Mouse (Mus musculus) forebrain, embryonic 16.5 days (tissue): ENCODE data around the gene Daam1. TPM values are rescaled to one million over a fixed set of nuclear protein-coding genes. Genes with fewer than 3 reads are reported as not detected.

Experiments used
- ATAC-seq: fragments of 200-750 bp; cut with Nextera tagmentation; 2 replicates; pipeline ENCODE4 v1.8.0; 2017; ENCODE audit warnings: mild to moderate bottlenecking, moderate library complexity
- H3K27ac ChIP-seq: fragments of 300-500 bp; sonication (generic); 2 replicates; pipeline ENCODE4 v1.5.1; 2014; ENCODE audit warnings: low read length, control low read depth
- H3K27me3 ChIP-seq: fragments of 300-500 bp; sonication (generic); replicated peaks from 2 replicates; pipeline ENCODE4 v1.6.1; 2014; ENCODE audit warnings: low read length; ENCODE audit not compliant: control insufficient read depth, insufficient read depth
- H3K36me3 ChIP-seq: fragments of 300-500 bp; sonication (generic); 2 replicates; pipeline ENCODE4 v1.6.1; 2014; ENCODE audit not compliant: control insufficient read depth, insufficient read depth
- H3K4me1 ChIP-seq: fragments of 300-500 bp; sonication (generic); replicated peaks from 2 replicates; pipeline ENCODE4 v1.6.1; 2014; ENCODE audit warnings: low read length; ENCODE audit not compliant: control insufficient read depth, insufficient read depth
- H3K4me2 ChIP-seq: fragments of 300-500 bp; sonication (generic); 2 replicates; pipeline ENCODE4 v1.6.1; 2014; ENCODE audit warnings: mild to moderate bottlenecking, low read length, control low read depth
- H3K4me3 ChIP-seq: fragments of 300-500 bp; sonication (generic); replicated peaks from 2 replicates; pipeline ENCODE4 v1.5.1; 2014; ENCODE audit warnings: mild to moderate bottlenecking, low read length, control low read depth
- H3K9ac ChIP-seq: fragments of 300-500 bp; sonication (generic); replicated peaks from 2 replicates; pipeline ENCODE4 v1.6.1; 2014; ENCODE audit warnings: low read depth, low read length, control low read depth
- H3K9me3 ChIP-seq: fragments of 300-500 bp; sonication (generic); 2 replicates; pipeline ENCODE4 v1.6.1; 2016; ENCODE audit warnings: low read length; ENCODE audit not compliant: control insufficient read depth
- WGBS: fragments of 180-500 bp; shearing (Covaris S2); extraction: QIAGEN DNeasy Blood & Tissue Kit; methylation state at CpG from one replicate; pipeline ENCODE4 v1.1.7; 2014; 5-methylcytosine and 5-hydroxymethylcytosine counted together
- polyA plus RNA-seq: library from polyadenylated mRNA; unstranded; fragments of >200 nt; fragmentation: Nextera tagmentation; extraction: Ambion mirVana; gene quantifications from 2 replicates; pipeline ENCODE4 v1.2.1, GENCODE M21; 2015

Daam1 gene
- polyA plus RNA-seq, 1 experiment from 2014 or later, result 29.7 TPM

- Histone ChIP-seq H3K4me2 (no peak overlapping the region), H3K36me3 (peaks cover 6% of the 10 kb centered on the region), H3K4me1 (peaks cover 40% of the 10 kb centered on the region), H3K27me3 (no peaks in the 10 kb centered on the region), H3K9me3 (no peaks in the 10 kb centered on the region), H3K9ac (no peak overlapping the region), H3K4me3 (no peak overlapping the region), H3K27ac (no peak overlapping the region)
- no peak for ATAC-seq
- WGBS, result 64% methylated on average over 12 of the region's 12 CpGs
These were observed 139.2 kb downstream of the Daam1 start for GRCm38 (mm10) chr12:71969941-71970629.

DNA sequence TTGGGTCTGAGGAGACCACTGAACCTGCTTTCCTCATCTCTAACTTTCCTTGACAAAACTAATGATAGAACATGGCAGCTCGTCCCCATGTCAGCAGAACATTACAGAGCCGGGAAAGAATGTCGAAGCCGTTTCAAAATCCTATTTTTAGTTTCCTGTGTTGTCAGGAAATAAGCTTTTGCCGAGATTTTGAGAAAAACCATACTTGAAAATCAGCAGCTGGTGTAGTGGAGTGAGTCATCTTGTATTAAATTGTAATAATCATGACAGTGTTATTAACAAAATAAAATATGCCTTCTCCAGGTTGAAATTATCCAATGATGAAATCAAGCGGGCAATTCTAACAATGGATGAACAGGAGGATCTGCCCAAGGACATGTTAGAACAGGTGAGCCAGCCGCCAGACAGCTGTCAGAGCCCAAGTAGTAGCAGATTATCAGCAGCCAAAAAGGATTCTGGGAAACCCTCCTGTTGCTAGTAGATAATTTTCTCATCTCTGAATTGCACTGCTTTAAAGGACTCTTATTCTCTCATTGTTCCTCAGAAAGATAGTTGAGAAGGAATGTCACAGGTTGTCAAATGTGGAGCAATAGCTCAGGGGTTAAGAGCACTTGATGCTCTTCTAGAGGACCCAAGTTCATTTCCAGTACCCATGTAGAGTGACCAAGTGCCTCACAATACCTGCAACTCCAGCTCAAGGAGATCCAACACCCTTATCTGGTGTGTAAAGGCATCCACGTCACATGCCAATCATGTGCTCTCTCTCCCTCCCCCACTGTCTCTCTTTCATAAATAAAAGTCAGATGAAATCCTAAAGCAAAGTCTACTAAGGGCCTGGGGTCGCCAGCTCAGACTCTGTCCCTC lies 140.1 kb downstream of the Daam1 start:
- Histone ChIP-seq H3K9ac (no peak overlapping the region), H3K27me3 (no peaks in the 10 kb centered on the region), H3K27ac (no peak overlapping the region), H3K9me3 (no peaks in the 10 kb centered on the region), H3K36me3 (peaks cover 6% of the 10 kb centered on the region), H3K4me3 (no peak overlapping the region), H3K4me2 (no peak overlapping the region), H3K4me1 (peaks cover 48% of the 10 kb centered on the region)
- no peak for ATAC-seq
- WGBS, result 82% methylated on average over 9 of the region's 9 CpGs

GRCm38 (mm10) chr12:71972126-71972525 lies 141.2 kb downstream of the Daam1 start:
- Histone ChIP-seq H3K4me1 (peaks cover 57% of the 10 kb centered on the region), H3K36me3 (peaks cover 6% of the 10 kb centered on the region), H3K9ac (no peak overlapping the region), H3K27me3 (no peaks in the 10 kb centered on the region), H3K27ac (no peak overlapping the region), H3K4me3 (no peak overlapping the region), H3K4me2 (no peak overlapping the region), H3K9me3 (no peaks in the 10 kb centered on the region)
- WGBS, result 87% methylated on average over 5 of the region's 5 CpGs
- no peak for ATAC-seq

DNA sequence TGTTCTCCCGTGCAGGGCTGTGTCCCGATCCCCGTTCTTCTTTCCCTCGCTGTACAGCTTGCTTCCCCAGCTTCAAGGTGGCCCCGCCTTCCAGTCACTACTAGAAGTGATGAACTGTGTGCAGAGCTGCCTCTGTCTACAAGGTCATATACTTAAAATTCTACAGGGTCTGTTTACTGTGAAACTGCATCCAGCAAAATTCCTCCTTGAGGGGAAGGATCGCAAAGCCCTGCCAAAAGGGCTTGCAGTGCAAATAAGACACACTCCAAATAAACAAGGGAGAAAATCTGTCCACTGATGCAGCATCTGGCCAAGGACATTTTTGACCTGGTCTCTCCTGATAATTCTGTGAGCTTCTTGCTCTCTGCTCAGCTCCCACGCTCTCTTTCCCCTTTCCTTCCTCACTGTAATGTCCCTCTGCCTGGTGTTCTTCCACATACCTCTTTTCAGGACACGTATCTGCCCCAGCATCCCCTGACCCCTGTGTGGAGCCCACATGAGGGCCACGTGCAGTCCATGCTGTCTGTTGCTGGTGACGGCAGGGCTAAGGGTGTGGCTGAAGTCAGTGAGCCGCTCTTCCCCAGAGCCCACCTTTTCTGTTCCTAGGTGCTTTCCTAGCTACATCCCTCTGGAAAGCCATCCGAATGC lies 141.9 kb downstream of the Daam1 start:
- ATAC-seq, result no peak
- no peaks in the 10 kb centered on the region for H3K27me3 ChIP-seq
- peaks cover 57% of the 10 kb centered on the region for H3K4me1 ChIP-seq
- H3K36me3 ChIP-seq, result peaks cover 8% of the 10 kb centered on the region
- WGBS, result 88% methylated on average over 12 of the region's 12 CpGs
- H3K9ac ChIP-seq, result no peak overlapping the region
- H3K27ac ChIP-seq, result no peak overlapping the region
- no peak overlapping the region for H3K4me3 ChIP-seq
- H3K4me2 ChIP-seq, result no peak overlapping the region
- H3K9me3 ChIP-seq, result no peaks in the 10 kb centered on the region

DNA sequence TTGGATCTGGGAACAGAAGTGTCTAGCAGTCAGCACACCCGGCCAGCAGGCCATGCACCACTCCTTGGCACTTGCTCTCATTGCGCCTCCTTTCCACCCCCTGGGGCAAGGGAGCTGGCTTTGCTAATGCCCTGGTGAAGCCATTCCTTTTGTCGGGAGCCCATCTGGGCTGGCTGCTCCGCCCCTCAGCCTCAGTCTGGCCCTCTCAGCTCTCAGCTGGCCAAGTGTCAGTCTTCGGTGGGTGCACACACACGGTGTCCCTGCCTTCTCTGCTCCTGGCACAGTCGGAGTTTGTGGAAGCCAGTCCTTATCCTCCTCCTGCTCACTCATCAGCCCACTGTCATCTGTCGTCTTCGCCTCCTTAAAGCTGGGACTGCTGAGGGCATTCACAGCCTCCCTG lies 142.7 kb downstream of the Daam1 start:
- H3K9ac ChIP-seq, result no peak overlapping the region
- no peaks in the 10 kb centered on the region for H3K27me3 ChIP-seq
- no peak overlapping the region for H3K4me2 ChIP-seq
- 44% methylated on average over 9 of the region's 9 CpGs for WGBS
- H3K27ac ChIP-seq, result no peak overlapping the region; the same call in 1 of the 2 replicates
- peaks cover 56% of the 10 kb centered on the region for H3K4me1 ChIP-seq
- no peak overlapping the region for H3K4me3 ChIP-seq
- no peaks in the 10 kb centered on the region for H3K9me3 ChIP-seq
- peaks cover 8% of the 10 kb centered on the region for H3K36me3 ChIP-seq
- peak; percentile 70 for ATAC-seq

GRCm38 (mm10) chr12:71975626-71976025 lies 144.7 kb downstream of the Daam1 start:
- Histone ChIP-seq H3K4me2 (no peak overlapping the region), H3K9me3 (no peaks in the 10 kb centered on the region), H3K4me3 (no peak overlapping the region), H3K27me3 (no peaks in the 10 kb centered on the region), H3K4me1 (peaks cover 62% of the 10 kb centered on the region), H3K27ac (peak overlapping the region; percentile 12), H3K9ac (no peak overlapping the region), H3K36me3 (peaks cover 8% of the 10 kb centered on the region)
- WGBS, result 30% methylated on average over 1 of the region's 1 CpGs
- ATAC-seq, result no peak

GRCm38 (mm10) chr12:71976361-71976960 lies 145.6 kb downstream of the Daam1 start:
- no peaks in the 10 kb centered on the region for H3K27me3 ChIP-seq
- peak; percentile 34; the same call in 1 of the 2 replicates for ATAC-seq
- no peak overlapping the region for H3K4me3 ChIP-seq
- H3K4me2 ChIP-seq, result no peak overlapping the region
- peak overlapping the region; percentile 12 for H3K27ac ChIP-seq
- peaks cover 66% of the 10 kb centered on the region for H3K4me1 ChIP-seq
- 21% methylated on average over 7 of the region's 7 CpGs for WGBS
- no peaks in the 10 kb centered on the region for H3K9me3 ChIP-seq
- H3K9ac ChIP-seq, result no peak overlapping the region
- H3K36me3 ChIP-seq, result peaks cover 5% of the 10 kb centered on the region

DNA sequence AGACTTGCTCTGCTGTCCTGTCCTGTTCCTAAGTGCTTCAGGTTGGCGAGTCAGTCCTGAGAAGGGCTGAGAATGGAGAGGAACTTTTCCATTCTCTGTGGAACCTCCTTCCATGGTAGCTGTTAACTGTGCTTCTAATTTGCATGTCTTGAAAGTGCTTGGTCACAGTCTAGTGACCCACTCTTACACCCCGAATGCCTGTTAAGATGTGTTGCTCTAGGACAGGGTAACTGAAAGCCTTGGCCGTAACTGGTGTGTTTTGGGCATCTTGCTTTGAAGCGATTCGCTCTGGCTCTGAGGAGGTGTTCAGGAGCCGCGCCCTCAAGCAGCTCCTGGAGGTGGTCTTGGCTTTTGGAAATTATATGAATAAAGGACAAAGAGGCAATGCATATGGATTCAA lies 146.5 kb downstream of the Daam1 start:
- Histone ChIP-seq H3K4me2 (no peak overlapping the region), H3K9me3 (no peaks in the 10 kb centered on the region), H3K9ac (no peak overlapping the region), H3K27ac (no peak overlapping the region; the same call in 1 of the 2 replicates), H3K27me3 (no peaks in the 10 kb centered on the region), H3K4me3 (no peak overlapping the region), H3K36me3 (peaks cover 2% of the 10 kb centered on the region), H3K4me1 (peaks cover 71% of the 10 kb centered on the region)
- no peak for ATAC-seq
- 92% methylated on average over 7 of the region's 7 CpGs for WGBS
